Mouse (Mus musculus): ENCODE measurements around the gene Folh1.
"Not testable (repeated sequence)": the region's sequence is repeated elsewhere in the genome, so short reads cannot be mapped to it uniquely, and the experiment has no call there.

The Folh1 gene

DNA sequence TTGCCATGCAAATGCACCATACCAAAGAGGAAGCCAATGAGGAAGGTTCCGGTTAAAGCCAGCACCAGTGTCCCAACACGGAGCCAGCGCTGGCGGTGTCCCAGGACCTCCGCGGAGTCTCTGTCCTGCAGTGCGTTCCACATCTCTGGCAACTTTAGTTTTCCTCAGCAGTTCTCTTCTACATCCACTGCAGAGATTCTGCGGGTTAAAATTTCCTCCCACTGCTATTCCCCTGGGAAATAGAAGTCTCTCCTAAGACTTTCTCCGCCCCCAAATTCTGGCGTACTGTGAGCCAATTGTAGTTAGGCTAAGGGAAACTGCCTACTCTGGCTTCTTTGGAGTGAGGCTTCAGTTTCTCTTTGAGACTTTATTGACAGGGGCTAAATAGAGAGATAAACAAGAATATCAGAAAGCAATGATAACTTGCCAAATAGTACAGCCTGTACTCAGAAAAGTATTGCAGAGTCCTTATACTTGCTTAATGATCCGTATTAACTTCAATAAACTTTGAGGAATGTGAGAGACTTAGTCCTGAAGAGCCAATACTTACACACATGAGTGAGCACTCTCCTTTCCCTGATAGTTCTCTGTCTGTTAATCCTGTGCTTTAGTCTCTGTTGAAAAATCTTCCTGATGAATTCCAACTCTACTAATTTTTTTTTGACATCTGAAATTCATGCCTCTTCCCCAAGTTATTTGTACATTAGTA is at the start of gene Folh1:
Gene Folh1, minus strand, starts transcription at position 327 of the 709 bp plus-strand sequence.
- DNase-seq, result no peak

DNA sequence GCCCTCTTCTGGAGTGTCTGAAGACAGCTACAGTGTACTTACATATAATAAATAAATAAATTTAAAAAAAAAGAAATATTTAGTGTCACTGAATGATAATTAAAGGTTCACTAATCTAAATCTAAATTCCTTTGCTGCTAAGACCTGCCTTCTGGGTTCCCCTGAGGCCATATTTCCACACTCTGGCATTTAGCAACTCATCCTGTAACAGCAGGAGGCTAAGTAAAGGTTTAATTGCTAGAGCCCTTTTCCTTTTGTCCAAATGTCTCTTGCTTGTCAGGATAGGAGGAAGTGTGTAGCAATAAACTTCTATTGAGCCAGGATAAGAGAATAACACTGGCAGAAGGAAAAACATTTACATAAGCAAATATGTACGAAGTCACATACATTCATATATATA is 40.7 kb upstream of the Folh1 start:
- DNase-seq, result no peak

DNA sequence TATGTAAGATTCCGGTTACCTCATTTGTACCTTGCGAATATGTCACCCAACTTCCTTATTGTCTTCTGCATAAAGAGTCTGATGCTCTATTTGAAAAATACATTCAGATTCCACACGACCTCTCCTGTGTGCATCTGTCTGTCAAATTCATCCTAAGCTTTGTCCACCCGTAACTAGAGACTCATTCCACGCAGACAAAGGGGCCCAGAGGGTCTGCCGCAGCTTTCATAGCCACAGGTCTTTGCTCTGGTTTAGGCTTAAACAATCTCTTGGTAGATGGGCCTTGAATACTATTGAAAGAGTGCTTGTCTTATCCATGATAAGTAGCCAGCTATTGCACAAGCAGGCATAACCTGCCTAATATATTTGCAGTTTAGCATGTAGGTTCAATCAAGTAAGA is 40.0 kb upstream of the Folh1 start:
- not testable (repeated sequence) for DNase-seq

DNA sequence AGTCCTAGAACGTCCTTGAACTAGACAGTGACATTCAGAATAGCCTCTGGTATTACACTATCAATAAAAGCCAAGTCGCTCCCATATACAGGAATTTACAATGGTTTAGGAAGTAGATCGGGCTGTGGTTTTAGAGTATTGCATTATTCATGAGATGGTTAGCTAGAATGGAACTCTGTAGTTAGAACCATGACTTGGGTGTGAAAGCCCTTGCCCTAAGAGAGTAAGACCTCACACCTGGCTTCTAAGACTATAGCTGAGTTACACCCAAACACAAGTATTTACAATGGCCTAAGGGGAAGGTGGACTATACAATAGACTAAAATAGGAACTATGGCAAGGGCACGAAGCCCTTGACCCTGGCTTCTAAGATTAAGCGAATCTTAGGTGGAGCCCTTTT is 39.5 kb upstream of the Folh1 start:
- DNase-seq, result not testable (repeated sequence)

DNA sequence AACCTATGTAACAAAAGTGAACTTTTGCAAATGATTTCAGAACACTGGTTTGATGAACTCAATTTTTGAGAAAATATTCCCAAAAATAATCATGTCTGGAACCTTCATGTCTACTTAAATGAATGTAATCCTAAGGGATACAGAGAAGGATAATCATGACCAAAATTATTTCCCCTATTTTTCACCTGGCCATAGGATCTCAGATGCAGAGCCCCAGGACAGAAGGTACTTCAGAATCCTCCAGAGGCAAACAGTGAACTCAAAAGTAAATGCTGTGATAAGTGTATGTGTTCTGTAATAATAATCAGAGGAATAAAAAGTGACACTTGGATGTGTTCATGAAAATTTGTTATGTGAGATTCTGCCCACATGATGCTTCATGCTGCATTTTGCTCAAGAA is 19.0 kb upstream of the Folh1 start, which contains the start of gene Vmn2r77:
Gene Vmn2r77, plus strand, starts transcription at position 301 of the 400 bp plus-strand sequence.
- DNase-seq, result no peak

DNA sequence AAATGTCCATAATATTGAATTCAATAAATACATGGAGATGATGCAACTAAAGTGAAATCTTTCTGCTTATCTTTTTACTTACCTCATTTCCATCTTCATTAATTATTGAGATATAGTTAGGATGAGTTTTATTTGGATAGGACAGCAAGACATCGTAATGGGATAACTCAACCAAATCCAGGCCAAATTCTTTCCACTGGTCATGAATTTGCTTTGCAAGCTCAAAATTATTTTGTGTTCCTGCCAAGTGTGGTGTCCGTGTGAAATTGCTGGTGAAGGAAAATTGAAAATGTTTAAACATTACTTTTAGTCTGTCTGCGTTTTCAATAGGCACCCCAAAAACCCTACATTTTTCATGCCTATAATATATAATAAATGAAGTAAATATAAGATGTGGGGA is 4.1 kb downstream of the Folh1 start:
- DNase-seq, result no peak

DNA sequence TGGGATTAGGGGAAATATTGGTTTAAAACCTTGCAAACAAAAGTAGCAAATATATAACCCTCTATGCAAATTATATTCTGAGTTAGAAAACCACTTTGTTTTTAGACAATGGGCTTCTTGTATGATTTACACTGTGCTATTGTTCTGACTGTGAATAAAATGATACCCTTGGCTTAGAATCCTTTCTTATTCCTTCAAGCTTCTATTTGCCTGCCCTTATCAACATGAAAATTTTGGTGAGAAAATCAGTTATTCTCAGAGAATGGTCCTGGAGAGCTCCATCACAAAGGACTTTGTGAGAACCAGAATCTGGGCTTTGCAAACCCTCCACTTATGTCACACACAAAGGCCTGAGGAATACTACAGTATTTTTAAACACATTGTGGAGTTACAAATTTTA is 11.1 kb downstream of the Folh1 start:
- DNase-seq, result no peak

DNA sequence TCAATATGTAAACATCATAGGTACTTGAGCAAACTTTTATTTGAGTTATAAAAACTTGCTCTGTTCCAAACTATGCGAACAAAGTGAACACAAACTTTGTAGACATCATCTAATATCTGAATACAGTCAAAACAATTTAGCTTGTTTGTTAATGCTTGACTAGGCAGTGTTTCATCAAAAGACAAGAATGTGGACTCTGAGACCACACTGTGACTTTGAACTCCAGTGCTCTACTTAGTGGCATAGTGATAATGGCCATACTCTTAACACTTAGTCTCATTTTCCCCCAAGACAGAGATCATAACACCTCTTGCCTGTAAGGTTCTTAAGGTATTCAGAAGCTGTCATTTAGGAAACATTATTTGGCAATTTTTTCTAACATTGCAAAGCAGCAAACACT is 15.0 kb downstream of the Folh1 start:
- DNase-seq, result no peak

DNA sequence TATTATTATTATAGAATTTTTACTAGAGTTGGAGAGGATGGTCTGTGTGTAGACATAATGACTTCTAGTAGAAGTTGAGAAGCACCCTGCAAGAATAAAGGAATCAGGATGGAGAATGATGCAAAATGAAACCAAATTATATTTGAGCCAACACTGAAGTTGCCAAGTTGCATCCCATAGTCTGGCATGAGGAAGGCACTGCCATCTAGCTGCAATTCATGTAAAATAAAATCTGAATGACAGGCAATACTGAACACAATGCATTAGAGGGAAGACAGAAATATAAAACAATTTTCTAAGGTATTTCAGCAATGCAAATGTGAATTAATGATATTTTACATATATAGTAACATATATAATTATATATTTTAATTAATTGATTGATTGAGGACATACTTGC is 50.7 kb downstream of the Folh1 start:
- no peak for DNase-seq

DNA sequence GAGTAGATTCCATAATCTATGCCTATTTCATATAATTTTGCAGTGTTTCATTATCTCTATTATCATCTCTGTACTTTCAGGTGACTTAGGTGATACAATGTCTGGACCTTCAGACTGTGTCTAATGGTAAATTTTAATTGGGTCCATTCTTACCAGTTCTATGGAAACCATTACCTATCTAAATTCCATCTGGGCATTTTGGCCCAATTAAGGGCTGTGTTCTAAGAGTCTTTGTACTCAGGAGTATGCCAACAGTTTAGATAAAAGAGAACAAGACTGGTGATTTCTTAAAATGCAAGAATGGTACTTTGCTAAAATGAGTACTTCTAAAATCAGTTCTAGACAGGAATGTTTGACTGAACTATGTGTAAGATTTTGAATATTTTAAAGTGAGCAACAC is 87.7 kb downstream of the Folh1 start, which contains the start of gene Olfr292:
Gene Olfr292, plus strand, starts transcription at position 301 of the 400 bp plus-strand sequence.
- no peak for DNase-seq

Data from lung, postnatal 4 days (tissue).